13 mouse cellular contexts compared by ENCODE assay signal in the genomic region with DNA sequence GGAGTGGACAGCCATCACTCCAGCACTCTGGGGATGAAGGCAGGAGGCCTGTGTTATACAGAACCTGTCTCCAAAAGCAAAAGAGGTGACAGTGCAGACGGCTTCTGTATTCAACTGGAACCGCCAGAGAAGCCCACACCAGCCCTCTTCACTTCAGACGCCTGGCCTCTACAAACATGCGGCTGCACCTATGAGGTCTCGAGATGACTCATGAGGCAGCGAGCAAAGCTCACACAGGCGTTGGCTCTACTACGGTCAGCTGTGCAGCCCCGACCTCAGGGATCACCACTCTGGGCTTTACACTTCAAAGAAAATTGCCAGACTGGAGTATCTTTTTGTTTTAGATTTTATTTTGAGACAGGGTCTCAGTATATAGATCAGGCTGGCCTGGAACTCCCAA. TPM values are rescaled to one million over a fixed set of nuclear protein-coding genes. Genes with fewer than 3 reads are reported as not detected.
DNase-seq lines count a peak whose midpoint lies in the region; ATAC-seq lines count a peak whose summit lies in the region.
"Had no signal": no experiment of that assay in that cellular context is flagged by ENCODE, and none has a peak within 500 bp of the region (broad histone marks: within the 10 kb centered on the region; RNA-seq: fewer than 3 reads in every experiment).

No protein-coding gene starts in this region.

- H3K4me2 ChIP-seq in kidney, embryonic 15.5 days, result no peak overlapping the region
- H3K4me2 ChIP-seq in intestine, embryonic 15.5 days (replicated peaks), result peak overlapping the region; percentile 90; the same call in 1 of the 2 replicates
- H3K4me2 ChIP-seq: limb, embryonic 12.5 days had no signal

- H3K9me3 ChIP-seq in kidney, embryonic 15.5 days (replicated peaks), result no peaks in the 10 kb centered on the region
- H3K9me3 ChIP-seq in intestine, embryonic 15.5 days, result no peaks in the 10 kb centered on the region
- H3K9me3 ChIP-seq: limb, embryonic 12.5 days had no signal

- 0 out of 2 replicates have a peak overlapping the region, but pooled peaks have one; percentile 3 for H3K9ac ChIP-seq in kidney, embryonic 15.5 days
- H3K9ac ChIP-seq in intestine, embryonic 15.5 days, result 0 out of 2 replicates have a peak overlapping the region, but pooled peaks have one; percentile 17

- peaks cover 47% of the 10 kb centered on the region for H3K4me1 ChIP-seq in kidney, embryonic 15.5 days
- H3K4me1 ChIP-seq in intestine, embryonic 15.5 days (replicated peaks), result peaks cover 50% of the 10 kb centered on the region

- DNase-seq in kidney, postnatal 25 days, result no peak
- DNase-seq in 3134 (ENCODE audit: extremely low read depth, insufficient read length, low spot score) (peak; percentile 59), 3T3-L1 (ENCODE audit: low read depth, low spot score) (peak; percentile 82)
- DNase-seq in thymus, postnatal 4 days, result no peak
- no peak for DNase-seq in testis, postnatal 10 days (ENCODE audit: low spot score)
- DNase-seq in thymus, postnatal 25 days, result no peak
- DNase-seq: adrenal gland, postnatal 25 days; right cerebral cortex, postnatal 4 days had no signal

- no peak for ATAC-seq in kidney, embryonic 15.5 days (replicated peaks; ENCODE audit: low FRiP score)
- no peak for ATAC-seq in intestine, embryonic 15.5 days

- no peak overlapping the region for H3K4me3 ChIP-seq in kidney, embryonic 15.5 days (replicated peaks)
- H3K4me3 ChIP-seq in intestine, embryonic 15.5 days (replicated peaks), result no peak overlapping the region
- H3K4me3 ChIP-seq: limb, embryonic 12.5 days had no signal

- H3K36me3 ChIP-seq in kidney, embryonic 15.5 days, result peaks cover 69% of the 10 kb centered on the region
- peaks cover 35% of the 10 kb centered on the region for H3K36me3 ChIP-seq in intestine, embryonic 15.5 days

- 80% methylated on average over 9 of the region's 9 CpGs for WGBS in kidney, embryonic 15.5 days
- 72% methylated on average over 9 of the region's 9 CpGs for WGBS in intestine, embryonic 15.5 days

- no peaks in the 10 kb centered on the region for H3K27me3 ChIP-seq in kidney, embryonic 15.5 days
- H3K27me3 ChIP-seq in intestine, embryonic 15.5 days (replicated peaks), result no peaks in the 10 kb centered on the region
- H3K27me3 ChIP-seq: limb, embryonic 12.5 days had no signal

- H3K27ac ChIP-seq in kidney, embryonic 15.5 days, result 0 out of 2 replicates have a peak overlapping the region, but pooled peaks have one; percentile 1
- peak overlapping the region; percentile 44 for H3K27ac ChIP-seq in intestine, embryonic 15.5 days
- H3K27ac ChIP-seq: macrophage had no signal

RNA-seq across cellular contexts. Expression of a gene that starts 3.6 kb away (rescaled TPM):
- polyA plus RNA-seq in kidney, embryonic 15.5 days (2015; fragmentation: Nextera tagmentation; extraction: Ambion mirVana), result 58.0 and 66.9 TPM in 2 replicates
- polyA plus RNA-seq in intestine, embryonic 15.5 days (2015; fragmentation: Nextera tagmentation; extraction: Ambion mirVana), result 53.1 and 55.3 TPM in 2 replicates

RNA-seq across cellular contexts. Expression of a gene that starts 12.1 kb away (rescaled TPM):
- 46.1 and 48.1 TPM in 2 replicates for polyA plus RNA-seq in kidney, embryonic 15.5 days (2015; fragmentation: Nextera tagmentation; extraction: Ambion mirVana)
- 59.1 and 72.6 TPM in 2 replicates for polyA plus RNA-seq in intestine, embryonic 15.5 days (2015; fragmentation: Nextera tagmentation; extraction: Ambion mirVana)

RNA-seq across cellular contexts. Expression of a gene that starts 18.4 kb away (rescaled TPM):
- polyA plus RNA-seq in kidney, embryonic 15.5 days (2015; fragmentation: Nextera tagmentation; extraction: Ambion mirVana), result 15.5 and 18.6 TPM in 2 replicates
- 24.0 and 26.0 TPM in 2 replicates for polyA plus RNA-seq in intestine, embryonic 15.5 days (2015; fragmentation: Nextera tagmentation; extraction: Ambion mirVana)

RNA-seq across cellular contexts. Expression of a gene that starts 32.0 kb away (rescaled TPM):
- 12.9 and 18.1 TPM in 2 replicates for polyA plus RNA-seq in kidney, embryonic 15.5 days (2015; fragmentation: Nextera tagmentation; extraction: Ambion mirVana)
- polyA plus RNA-seq in intestine, embryonic 15.5 days (2015; fragmentation: Nextera tagmentation; extraction: Ambion mirVana), result 13.2 and 16.8 TPM in 2 replicates

RNA-seq across cellular contexts. Expression of a gene that starts 35.4 kb away (rescaled TPM):
- 0.09 and 0.12 TPM in 2 replicates for polyA plus RNA-seq in kidney, embryonic 15.5 days (2015; fragmentation: Nextera tagmentation; extraction: Ambion mirVana)
- polyA plus RNA-seq in intestine, embryonic 15.5 days (2015; fragmentation: Nextera tagmentation; extraction: Ambion mirVana), result 0.29 and 0.40 TPM in 2 replicates
- polyA plus RNA-seq: limb, embryonic 12.5 days; neural tube, embryonic 14.5 days had no signal

Comparison
In these comparisons a context has a peak if more than half of its experiments do, and no peak if none do; other contexts are left out.
1. DNase-seq: peak in 3134 (single experiment) and 3T3-L1 (single experiment); none in kidney, postnatal 25 days (0 of 2), thymus, postnatal 4 days (single experiment), testis, postnatal 10 days (single experiment) and thymus, postnatal 25 days (single experiment).